Mouse (Mus musculus): ENCODE measurements around the gene Clic1. TPM values are rescaled to one million over a fixed set of nuclear protein-coding genes. Genes with fewer than 3 reads are reported as not detected.

Clic1 gene
- total RNA-seq (2023; ENCODE audit: inconsistent age), result 196 to 218 TPM (median 210 TPM) in 4 replicates

DNA sequence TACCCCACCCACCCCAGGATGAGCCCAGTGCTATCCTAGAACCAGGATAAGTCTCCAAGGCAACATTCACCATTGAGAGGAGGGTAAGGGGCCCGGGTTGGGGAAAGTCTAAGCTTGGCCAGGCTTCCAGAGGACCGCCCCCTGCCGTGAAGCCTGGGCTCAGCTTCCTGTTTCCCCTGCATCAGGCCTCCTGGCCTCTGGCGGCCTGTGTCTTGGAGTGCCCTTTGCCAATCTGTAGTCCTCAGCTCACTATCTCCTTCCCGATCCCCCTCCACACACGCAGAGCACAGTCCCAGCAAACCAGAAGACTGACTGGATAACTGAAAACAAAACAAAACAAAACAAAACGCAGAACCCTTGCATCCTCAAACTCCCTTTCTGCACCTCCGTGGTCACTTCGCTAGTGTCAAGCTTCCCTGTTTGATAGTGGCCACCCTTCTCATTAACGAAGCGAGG, at the start of gene Clic1:
TSS of gene Clic1 (plus strand) at position 406 of the 456 bp plus-strand sequence.

DNA sequence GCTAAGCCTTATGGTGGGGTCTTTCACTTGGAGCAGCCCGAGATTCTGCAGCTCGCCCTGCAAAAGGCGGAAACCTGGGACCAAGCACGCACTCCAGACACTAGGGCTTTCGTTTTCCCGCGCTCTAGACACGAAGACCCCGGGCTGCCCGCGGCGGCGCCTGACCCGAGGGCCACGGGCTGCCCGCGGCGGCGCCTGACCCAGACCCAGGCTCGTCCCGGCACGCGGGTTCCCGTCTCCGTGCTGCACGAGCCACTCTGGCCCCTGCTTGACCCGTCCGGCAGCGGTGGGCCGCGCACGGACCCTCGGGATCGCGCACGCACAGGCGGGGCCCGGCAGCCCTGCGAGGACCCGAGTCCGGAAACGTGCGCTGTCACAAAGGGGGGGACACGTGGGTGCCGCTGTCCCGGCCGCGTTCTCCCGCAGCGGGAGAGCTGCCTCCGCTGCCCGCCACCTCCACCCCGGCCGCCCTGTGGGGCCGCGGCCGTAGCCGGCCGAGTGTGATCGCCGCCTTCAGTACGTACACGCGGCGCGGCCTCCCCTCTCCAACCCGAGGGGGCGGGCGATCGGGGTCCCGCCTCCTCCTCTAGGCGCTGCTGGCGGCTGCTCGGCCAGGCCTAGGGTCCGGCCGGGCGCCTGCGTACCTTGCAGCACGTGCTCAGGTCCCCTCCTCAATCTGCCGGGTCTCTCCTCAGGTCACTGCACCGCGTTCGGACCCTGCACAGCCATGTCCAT, 48.9 kb upstream of the Clic1 start, which contains the start of gene Vars:
TSS of gene Vars (plus strand) at position 271 of the 735 bp plus-strand sequence.

GRCm38 (mm10) chr17:35016376-35016775, 33.4 kb upstream of the Clic1 start, which contains the start of gene Vwa7:
Gene Vwa7 (plus strand): TSS chr17:35016579.

DNA sequence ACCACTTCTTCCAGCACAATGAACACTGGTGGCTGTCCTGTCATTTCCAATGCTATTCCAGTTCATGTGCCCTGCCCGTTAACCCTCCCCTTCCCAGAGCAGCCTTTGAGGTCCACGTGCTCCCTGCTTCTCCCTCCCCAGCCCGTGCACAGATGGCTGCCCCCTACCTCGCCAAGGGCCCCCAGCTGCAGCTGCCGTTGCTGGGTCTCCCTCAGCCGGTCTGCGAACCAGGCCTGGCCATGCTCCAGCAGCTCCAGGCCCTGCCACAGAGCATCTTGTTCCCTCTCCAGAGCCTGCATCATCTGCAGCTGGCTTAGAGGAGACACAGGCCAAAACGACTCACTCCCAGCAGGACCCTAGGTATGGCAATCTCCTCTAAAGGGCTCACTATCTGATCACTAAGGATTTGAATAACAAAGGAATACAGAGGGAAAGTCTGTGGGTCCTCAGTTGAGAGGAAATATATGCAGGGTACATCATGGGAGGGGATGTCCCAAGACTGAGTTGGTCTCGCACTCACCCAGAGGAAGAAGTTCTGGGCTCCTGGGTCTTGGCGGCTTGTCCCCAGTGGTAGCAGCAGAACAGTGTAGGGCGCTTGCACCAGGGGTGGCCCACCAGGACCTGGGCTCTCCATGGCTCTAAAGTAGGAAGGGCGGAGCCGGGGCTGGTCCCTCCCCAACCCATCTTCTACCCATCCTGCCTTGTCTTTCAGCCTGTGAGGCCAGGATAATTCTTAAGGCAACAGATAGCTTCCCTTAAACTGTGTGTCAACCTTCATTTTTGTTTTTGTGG, 22.3 kb upstream of the Clic1 start, which contains the start of gene Sapcd1:
TSS of gene Sapcd1 (minus strand) at position 740 of the 792 bp plus-strand sequence.

GRCm38 (mm10) chr17:35046681-35047455, 2.9 kb upstream of the Clic1 start, which contains the start of gene Msh5:
Gene Msh5 (minus strand): TSS chr17:35046745.

DNA sequence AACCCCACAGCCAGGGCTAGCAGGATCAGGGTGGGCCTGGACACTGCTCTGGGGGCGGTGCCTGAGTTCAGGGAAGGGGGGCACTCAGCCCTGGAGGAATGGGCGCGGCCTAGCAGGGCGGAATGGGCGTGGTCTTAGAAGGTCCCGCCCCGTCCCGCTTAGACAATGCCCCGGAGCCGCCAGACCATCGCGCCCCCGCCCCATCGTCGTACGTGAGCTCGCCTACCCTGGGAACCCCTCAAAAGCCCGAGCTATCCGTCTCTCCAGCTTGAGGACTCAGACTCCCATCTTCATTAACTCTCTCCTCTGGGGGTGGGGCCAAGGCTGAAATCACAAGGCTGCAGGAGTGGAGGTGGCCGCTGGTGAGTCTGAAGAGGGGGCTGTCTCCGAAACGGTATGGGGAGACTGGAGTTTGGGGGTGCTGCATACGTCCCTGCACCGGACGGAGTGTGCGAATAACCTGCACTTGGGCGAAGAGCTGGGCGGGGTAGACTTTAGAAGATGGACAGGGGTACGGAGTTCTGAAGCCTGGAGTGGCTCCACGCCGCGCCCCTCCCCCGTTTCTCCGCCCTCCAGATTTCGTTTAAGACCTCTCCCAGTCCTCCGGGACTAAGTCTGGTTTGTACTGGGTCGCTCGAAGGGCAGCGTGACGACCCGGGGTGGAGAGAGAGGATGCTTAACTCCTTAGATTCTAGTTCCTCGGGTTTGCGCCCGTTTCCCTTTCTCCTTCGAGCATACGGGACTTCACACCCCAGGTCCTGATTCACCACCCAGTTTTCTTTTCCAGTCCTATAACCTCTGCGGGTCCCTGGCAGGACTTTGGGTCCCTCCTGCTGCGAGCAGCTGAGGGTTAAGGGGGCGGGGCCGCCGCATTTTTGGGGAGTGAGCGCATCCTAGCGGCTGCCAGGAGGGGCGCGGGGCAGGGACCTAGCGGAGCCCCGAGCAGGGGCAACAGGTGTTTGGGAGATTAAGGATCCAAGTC, 9.4 kb downstream of the Clic1 start, which contains the start of gene Ddah2:
TSS of gene Ddah2 (plus strand) at position 125 of the 982 bp plus-strand sequence.

DNA sequence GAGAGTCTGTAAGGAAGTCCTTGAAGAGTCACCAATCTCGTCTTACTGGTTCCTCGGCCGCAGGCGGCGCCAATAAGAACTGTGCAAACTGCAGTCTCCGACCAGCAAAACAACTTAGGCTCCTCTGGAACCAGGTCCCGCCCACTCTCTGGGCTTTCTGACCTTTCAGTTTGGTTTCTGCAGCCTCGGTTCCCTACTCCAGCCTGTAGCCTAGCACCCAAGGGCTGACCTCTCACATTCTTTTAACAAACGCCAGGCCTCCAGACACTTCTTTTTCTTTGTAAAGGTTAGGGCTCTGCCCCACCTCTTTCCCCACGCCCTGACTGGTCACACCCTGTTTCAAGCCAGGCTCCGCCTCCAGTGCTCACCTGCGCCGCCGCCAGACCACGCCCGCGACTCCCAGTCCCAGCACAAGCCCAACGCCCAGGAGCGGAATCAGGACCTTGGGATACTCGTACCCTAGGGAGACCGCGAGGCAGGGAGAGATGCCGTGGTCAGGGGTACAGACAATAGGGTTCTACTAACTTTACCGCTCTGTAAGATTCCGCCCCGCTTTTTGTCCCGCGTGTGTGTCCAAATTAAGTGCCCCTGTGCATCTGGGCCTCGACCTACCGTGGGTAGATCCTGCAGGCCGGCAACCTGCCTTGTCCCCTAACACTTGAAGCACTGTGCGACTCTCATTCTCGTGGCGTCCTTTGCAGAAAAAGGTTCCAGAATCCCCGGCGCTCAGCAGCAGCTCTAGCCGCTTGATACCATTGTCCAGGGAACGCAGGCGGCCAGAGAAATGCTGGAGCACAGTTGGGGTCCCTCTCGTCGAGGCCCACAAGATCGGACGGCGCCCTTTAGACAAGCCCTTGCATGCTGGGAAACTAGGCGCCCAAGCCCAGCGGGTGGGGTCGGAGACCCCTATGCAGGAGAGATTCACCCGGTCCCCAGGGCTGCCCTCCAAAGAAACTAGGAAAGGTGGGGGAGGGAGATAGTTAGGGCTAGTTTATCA, 15.5 kb downstream of the Clic1 start, which contains the start of gene Ly6g6c:
TSS of gene Ly6g6c (plus strand) at position 438 of the 997 bp plus-strand sequence.

GRCm38 (mm10) chr17:35066084-35066483, 16.3 kb downstream of the Clic1 start, which contains the start of gene Mpig6b:
Gene Mpig6b (minus strand): TSS chr17:35066184.

GRCm38 (mm10) chr17:35076507-35077176, 26.9 kb downstream of the Clic1 start, which contains the start of gene Ly6g6e:
Gene Ly6g6e (plus strand): TSS chr17:35076902.

DNA sequence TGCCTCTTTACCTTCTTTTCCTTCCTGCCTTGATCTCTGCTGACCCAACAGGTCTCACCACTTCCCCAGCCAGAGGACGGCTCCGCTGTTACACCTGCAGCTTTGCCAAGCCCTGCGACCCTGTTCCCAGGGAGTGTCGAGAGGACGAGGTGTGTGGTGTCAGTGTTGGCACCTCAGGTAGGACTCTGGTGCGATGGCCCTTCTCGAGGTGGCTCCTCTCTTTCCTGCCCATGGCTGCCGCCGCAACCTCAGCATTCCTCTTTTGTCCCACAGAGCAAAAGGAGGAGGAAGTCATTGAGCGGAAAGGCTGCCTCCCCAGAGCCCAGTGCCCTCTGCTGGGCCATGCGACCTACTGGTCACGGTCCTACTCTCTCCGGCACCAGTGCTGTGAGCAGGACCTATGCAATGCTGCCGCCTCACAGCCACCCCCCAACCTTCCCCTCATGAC, 28.0 kb downstream of the Clic1 start, which contains the start of gene Ly6g6d:
TSS of gene Ly6g6d (minus strand) at position 280 of the 448 bp plus-strand sequence.

GRCm38 (mm10) chr17:35085208-35085865, 35.6 kb downstream of the Clic1 start, which contains the start of gene Ly6g6f:
Gene Ly6g6f (minus strand): TSS chr17:35085610.

DNA sequence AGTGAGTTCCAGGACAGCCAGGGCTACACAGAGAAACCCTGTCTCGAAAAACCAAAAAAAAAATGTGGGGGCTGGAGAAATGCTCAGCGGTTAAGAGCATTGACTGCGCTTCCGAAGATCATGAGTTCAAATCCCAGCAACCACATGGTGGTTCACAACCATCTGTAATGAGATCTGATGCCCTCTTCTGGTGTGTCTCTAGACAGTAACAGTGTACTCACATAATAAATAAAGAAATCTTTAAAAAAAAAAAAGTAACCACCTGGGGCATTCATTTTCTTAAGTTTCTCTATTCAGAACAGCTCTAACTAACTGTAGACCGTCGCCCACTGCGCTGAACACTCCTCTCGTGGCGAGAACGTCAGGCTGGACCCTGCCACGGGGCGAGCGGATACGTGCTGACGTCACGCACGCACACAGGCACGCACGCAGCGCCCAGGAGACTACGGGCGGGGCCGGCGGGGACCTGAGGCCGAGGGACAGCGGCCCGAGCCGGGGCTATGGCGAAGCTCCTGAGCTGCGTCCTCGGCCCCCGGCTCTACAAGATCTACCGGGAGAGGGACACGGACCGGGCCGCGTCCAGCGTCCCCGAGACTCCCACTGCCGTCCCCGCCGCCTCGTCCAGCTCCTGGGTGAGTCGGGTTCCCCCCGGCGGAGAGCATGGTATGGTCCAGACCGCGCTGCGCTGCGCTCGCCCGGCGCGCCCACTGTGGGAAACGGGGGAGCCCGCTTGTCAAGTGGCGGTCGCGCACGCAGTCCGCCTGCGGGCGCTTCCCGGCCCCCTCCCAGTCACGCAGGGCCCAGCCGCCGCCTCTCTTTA, 39.3 kb downstream of the Clic1 start, which contains the start of gene Abhd16a:
TSS of gene Abhd16a (plus strand) at position 439 of the 820 bp plus-strand sequence.

DNA sequence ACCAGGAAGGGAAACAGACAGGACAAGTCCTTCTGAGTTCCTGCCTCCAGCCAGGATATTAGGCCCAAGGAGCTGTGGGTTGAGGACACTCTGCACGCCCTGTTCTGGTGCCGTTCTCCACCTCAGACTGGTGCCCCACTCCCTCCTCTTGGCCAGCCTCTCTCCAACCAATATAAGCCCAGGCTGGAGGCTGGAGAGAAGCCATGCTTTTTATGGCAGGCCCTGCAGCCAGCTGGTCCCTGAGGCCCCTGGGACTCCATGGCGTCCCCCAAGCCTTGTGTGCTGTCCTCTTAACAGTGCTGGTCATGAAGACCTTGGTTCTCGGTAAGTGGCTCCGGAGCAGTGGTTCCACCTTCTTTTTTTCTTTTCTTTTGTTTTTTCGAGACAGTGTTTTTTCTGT, 58.3 kb downstream of the Clic1 start, which contains the start of gene Ly6g5c:
TSS of gene Ly6g5c (plus strand) at position 183 of the 400 bp plus-strand sequence.

All from B cell, adult (primary cell).